Mouse (Mus musculus) heart, postnatal 0 days (tissue): ENCODE measurements at regions not wholly inside any gene's neighbourhood (a gene's known extent, or its start where the extent isn't known, plus 50 kb on each side); places are given as distances from the start of the nearest gene placed in this dataset.

Experiments
- ATAC-seq: fragments of 200-750 bp; cut with Nextera tagmentation; 2 replicates; pipeline ENCODE4 v1.8.0; 2017; ENCODE audit warnings: low read depth, moderate number of reproducible peaks, moderate library complexity; ENCODE audit not compliant: insufficient read depth
- DNase-seq: peaks from one replicate; pipeline ENCODE4 v3.0.0-alpha.2; 2016; ENCODE audit warnings: low spot score
- H3K27ac ChIP-seq: fragments of 300-500 bp; sonication (generic); 2 replicates; pipeline ENCODE4 v1.5.1; 2014; ENCODE audit warnings: low read depth, mild to moderate bottlenecking
- H3K27me3 ChIP-seq: fragments of 300-500 bp; sonication (generic); 2 replicates; pipeline ENCODE4 v1.6.1; 2014; ENCODE audit warnings: low read length, mixed read lengths; ENCODE audit not compliant: control insufficient read depth, insufficient read depth
- H3K36me3 ChIP-seq: fragments of 300-500 bp; sonication (generic); replicated peaks from 2 replicates; pipeline ENCODE4 v1.6.1; 2014; ENCODE audit warnings: low read length, mixed read lengths; ENCODE audit not compliant: control insufficient read depth, insufficient read depth
- H3K4me1 ChIP-seq: fragments of 300-500 bp; sonication (generic); 2 replicates; pipeline ENCODE4 v1.6.1; 2014; ENCODE audit warnings: antibody characterized with exemption; ENCODE audit not compliant: control insufficient read depth, insufficient read depth
- H3K4me2 ChIP-seq: fragments of 300-500 bp; sonication (generic); 2 replicates; pipeline ENCODE4 v1.6.1; 2014; ENCODE audit warnings: low read depth, mild to moderate bottlenecking, low read length, moderate library complexity
- H3K4me3 ChIP-seq: fragments of 300-500 bp; sonication (generic); 2 replicates; pipeline ENCODE4 v1.5.1; 2014; ENCODE audit warnings: low read depth, low read length
- H3K9ac ChIP-seq: fragments of 300-500 bp; sonication (generic); replicated peaks from 2 replicates; pipeline ENCODE4 v1.6.1; 2014; ENCODE audit warnings: low read depth, low read length, mixed read lengths
- H3K9me3 ChIP-seq: fragments of 300-500 bp; sonication (generic); replicated peaks from 2 replicates; pipeline ENCODE4 v1.6.1; 2016; ENCODE audit warnings: low read length; ENCODE audit not compliant: control insufficient read depth
- CTCF ChIP-seq: IDR thresholded peaks from 2 replicates; pipeline ENCODE4 v1.5.1; 2016; ENCODE audit warnings: antibody characterized with exemption, control low read depth, low read depth
- EP300 ChIP-seq: IDR thresholded peaks from 2 replicates; pipeline ENCODE4 v1.6.1; 2016; ENCODE audit warnings: antibody characterized with exemption, low read depth
- WGBS: fragments of 180-500 bp; shearing (Covaris S2); extraction: QIAGEN DNeasy Blood & Tissue Kit; methylation state at CpG from one replicate; pipeline ENCODE4 v1.1.7; 2014; 5-methylcytosine and 5-hydroxymethylcytosine counted together

DNA sequence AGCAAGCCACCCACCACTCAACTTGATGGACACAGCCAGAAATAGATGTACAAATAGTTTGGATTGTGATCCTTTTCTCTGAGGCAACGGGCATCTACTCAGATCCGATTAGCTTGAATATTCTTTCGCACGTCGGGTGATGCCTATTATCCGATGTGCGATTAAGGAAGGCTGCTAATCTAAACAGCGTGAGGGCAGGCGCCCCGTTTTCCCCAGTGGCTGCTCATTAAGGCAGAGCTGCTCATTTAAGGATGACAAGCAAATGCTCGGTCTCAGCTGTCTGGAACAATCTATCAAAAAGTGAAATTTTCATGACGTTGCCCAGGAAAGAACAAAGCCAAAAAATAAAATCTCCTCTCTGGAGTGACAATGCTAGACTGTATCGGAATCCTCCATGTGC, 348.1 kb upstream of the Tbx3 start:
- no peak for TF ChIP-seq CTCF
- TF ChIP-seq EP300, result no peak
- no peak for DNase-seq
- WGBS, result 74% methylated on average over 13 of the region's 13 CpGs

DNA sequence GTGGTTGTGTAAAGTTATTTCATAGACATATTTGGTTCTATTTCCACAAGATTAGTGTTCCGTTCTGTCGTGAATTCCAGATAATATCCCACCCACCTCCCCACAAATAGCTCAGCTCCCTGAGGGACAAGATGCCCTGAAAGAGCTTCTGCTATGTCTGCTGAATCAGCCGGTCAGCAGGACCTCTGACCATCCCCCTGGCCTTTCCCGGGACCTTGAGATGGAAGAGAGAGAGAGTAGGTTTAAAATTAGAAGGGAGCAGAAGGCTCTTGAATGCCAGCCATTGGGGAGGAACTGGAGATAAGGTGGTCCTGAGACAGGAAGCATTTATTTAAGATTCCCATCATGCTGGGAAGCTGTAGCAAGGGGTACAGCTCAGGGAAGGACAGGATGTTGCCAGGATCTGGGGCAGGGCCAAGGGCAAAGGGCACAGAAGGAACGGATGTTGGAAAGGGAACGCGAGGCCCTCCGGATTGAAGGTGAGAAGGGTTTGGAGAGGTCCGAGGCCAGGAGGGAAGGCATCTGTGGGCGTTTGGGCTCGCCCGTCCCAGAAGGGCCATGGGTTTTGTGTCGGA, 344.7 kb upstream of the Tbx3 start:
- H3K27ac ChIP-seq, result no peak overlapping the region
- no peaks in the 10 kb centered on the region for H3K36me3 ChIP-seq
- no peaks in the 10 kb centered on the region for H3K27me3 ChIP-seq
- H3K9ac ChIP-seq, result no peak overlapping the region
- TF ChIP-seq CTCF, result no peak
- TF ChIP-seq EP300, result no peak
- no peaks in the 10 kb centered on the region for H3K9me3 ChIP-seq
- ATAC-seq, result no peak
- 44% methylated on average over 13 of the region's 13 CpGs for WGBS
- peaks cover 8% of the 10 kb centered on the region; the same call in 1 of the 2 replicates for H3K4me1 ChIP-seq
- no peak overlapping the region for H3K4me2 ChIP-seq
- no peak overlapping the region for H3K4me3 ChIP-seq
- no peak for DNase-seq

More for the DNA sequence above, 348.1 kb upstream of the Tbx3 start:
- H3K4me1 ChIP-seq, result peaks cover 8% of the 10 kb centered on the region; the same call in 1 of the 2 replicates
- H3K9ac ChIP-seq, result no peak overlapping the region
- no peaks in the 10 kb centered on the region for H3K36me3 ChIP-seq
- no peak overlapping the region for H3K27ac ChIP-seq
- no peak overlapping the region for H3K4me3 ChIP-seq
- no peak overlapping the region for H3K4me2 ChIP-seq
- no peaks in the 10 kb centered on the region for H3K9me3 ChIP-seq
- no peaks in the 10 kb centered on the region for H3K27me3 ChIP-seq
- no peak for ATAC-seq

DNA sequence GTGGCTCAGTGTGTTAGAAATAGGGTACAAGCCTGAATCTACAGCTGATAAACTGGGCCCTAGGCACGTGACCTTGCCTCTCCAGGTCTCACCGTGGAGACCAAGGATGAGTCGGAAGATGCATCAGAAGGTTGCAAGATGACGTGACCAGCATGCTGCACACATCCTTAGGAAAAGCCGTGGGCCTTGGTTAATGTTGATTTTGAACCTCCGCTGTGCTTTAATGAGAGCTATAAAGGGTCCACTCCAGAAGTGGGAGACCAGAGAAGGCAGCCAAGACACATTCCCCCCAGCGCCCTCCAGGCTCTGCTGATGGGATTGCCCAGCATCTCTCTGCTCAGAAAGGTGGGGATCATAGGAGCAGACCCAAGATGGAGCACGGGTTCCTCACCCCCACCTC, 343.6 kb upstream of the Tbx3 start:
- Histone ChIP-seq H3K9me3 (no peaks in the 10 kb centered on the region), H3K9ac (no peak overlapping the region), H3K4me2 (no peak overlapping the region), H3K4me1 (peaks cover 8% of the 10 kb centered on the region; the same call in 1 of the 2 replicates), H3K27me3 (no peaks in the 10 kb centered on the region; the same call in 1 of the 2 replicates), H3K4me3 (no peak overlapping the region), H3K27ac (no peak overlapping the region), H3K36me3 (no peaks in the 10 kb centered on the region)
- TF ChIP-seq EP300 (no peak), CTCF (no peak)
- 88% methylated on average over 8 of the region's 8 CpGs for WGBS
- ATAC-seq (no peak), DNase-seq (no peak)

DNA sequence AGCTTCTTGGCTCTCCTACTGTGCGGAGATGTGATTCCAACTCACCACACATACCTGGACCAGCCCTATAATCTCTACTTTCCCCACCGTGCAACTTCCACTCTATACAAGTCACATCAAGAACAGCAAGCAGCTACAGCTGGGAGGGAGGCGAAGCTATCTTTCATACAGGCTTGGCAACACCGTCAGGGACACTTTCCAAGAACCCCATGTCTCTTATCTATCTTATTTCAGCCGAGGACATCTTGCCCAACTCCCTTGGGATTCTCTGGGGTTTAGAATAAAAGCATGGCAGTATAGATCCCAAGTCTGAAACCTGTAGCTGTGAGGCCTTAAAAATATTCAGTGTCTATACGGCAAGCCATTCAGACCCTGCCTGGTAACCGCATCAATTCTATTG, 341.5 kb upstream of the Tbx3 start:
- DNase-seq, result no peak
- Histone ChIP-seq H3K27me3 (no peaks in the 10 kb centered on the region; the same call in 1 of the 2 replicates), H3K27ac (no peak overlapping the region), H3K4me3 (no peak overlapping the region), H3K9me3 (no peaks in the 10 kb centered on the region), H3K36me3 (no peaks in the 10 kb centered on the region), H3K4me1 (peaks cover 8% of the 10 kb centered on the region; the same call in 1 of the 2 replicates), H3K4me2 (no peak overlapping the region), H3K9ac (no peak overlapping the region)
- 64% methylated on average over 7 of the region's 7 CpGs for WGBS
- TF ChIP-seq CTCF (no peak), EP300 (no peak)
- ATAC-seq, result no peak

DNA sequence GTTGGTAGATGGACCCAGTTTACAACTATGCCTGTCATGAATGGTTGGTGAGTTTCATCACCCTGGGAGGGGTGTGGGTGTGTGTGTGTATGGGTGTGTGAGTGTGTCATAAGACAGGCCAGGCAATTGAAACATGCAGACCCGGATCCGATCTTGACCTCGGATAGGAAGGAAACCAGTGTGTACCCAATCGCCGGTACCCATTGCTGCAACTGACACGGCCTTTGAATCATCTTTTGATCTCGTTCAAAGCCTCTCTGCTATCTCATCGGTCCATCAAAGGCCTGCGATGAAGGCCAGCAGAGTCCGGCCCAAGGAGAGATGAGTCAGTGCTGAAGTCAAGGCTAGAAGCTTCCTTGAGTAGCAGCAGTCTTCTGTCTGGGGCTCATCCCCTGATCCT, 341.1 kb upstream of the Tbx3 start:
- ATAC-seq, result no peak
- TF ChIP-seq EP300 (no peak), CTCF (no peak)
- peaks cover 8% of the 10 kb centered on the region; the same call in 1 of the 2 replicates for H3K4me1 ChIP-seq
- WGBS, result 92% methylated on average over 10 of the region's 10 CpGs
- no peak for DNase-seq
- no peaks in the 10 kb centered on the region; the same call in 1 of the 2 replicates for H3K27me3 ChIP-seq
- H3K4me2 ChIP-seq, result no peak overlapping the region
- no peak overlapping the region for H3K4me3 ChIP-seq
- no peaks in the 10 kb centered on the region for H3K9me3 ChIP-seq
- H3K27ac ChIP-seq, result no peak overlapping the region
- no peak overlapping the region for H3K9ac ChIP-seq
- no peaks in the 10 kb centered on the region for H3K36me3 ChIP-seq

DNA sequence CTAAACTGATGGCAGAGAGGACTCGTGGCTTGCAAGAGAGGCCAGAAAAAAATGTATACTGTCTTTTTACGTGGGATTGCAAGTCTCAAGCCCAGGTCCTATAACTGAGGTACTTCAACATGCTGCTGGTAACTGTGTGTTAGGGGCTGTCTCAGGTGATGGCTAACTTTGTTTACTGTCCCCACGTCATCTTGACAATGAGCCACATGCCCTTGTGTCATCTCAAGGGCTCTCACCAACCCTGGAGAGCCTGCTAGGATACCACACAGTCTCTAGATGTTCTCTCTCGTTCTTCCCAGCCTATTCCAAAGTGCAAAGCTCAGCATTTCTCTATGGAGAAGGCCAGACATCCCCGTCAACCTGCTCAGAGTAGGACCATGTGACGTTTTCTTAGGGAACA, 340.6 kb upstream of the Tbx3 start:
- 73% methylated on average over 6 of the region's 6 CpGs for WGBS
- DNase-seq, result no peak

More for the DNA sequence above, 340.6 kb upstream of the Tbx3 start:
- Histone ChIP-seq H3K27me3 (no peaks in the 10 kb centered on the region; the same call in 1 of the 2 replicates), H3K4me3 (no peak overlapping the region), H3K9ac (no peak overlapping the region), H3K4me1 (peaks cover 8% of the 10 kb centered on the region; the same call in 1 of the 2 replicates), H3K4me2 (no peak overlapping the region), H3K9me3 (no peaks in the 10 kb centered on the region), H3K36me3 (no peaks in the 10 kb centered on the region), H3K27ac (no peak overlapping the region)
- no peak for ATAC-seq
- no peak for TF ChIP-seq CTCF
- TF ChIP-seq EP300, result no peak
